Mouse (Mus musculus) hematopoietic stem cell, adult 5-6 weeks (primary cell): ENCODE results near the gene Dnm2. TPM values are rescaled to one million over a fixed set of nuclear protein-coding genes. Genes with fewer than 3 reads are reported as not detected.

Experiments used
- ATAC-seq, 2 experiments: fragments of 125-278 bp in 1 of 2; replicated peaks in 1 of 2; 2 replicates each; pipeline ENCODE4 v1.8.0; 2016 to 2017; ENCODE audit warnings: inconsistent platforms in 2 of 2, mild to moderate bottlenecking in 2 of 2, moderate number of reproducible peaks in 2 of 2, low read depth in 1 of 2, moderate TSS enrichment in 1 of 2; ENCODE audit not compliant: low FRiP score in 2 of 2, poor library complexity in 2 of 2, severe bottlenecking in 2 of 2, insufficient read depth in 1 of 2, low TSS enrichment in 1 of 2
- total RNA-seq: library from RNA; stranded (forward); fragments of 172-1452, 232-1000 nt; gene quantifications from 2 replicates; pipeline ENCODE4 v1.2.3, GENCODE M21; 2017

The Dnm2 gene
- total RNA-seq, 1 experiment from 2014 or later = 80.9 TPM

DNA sequence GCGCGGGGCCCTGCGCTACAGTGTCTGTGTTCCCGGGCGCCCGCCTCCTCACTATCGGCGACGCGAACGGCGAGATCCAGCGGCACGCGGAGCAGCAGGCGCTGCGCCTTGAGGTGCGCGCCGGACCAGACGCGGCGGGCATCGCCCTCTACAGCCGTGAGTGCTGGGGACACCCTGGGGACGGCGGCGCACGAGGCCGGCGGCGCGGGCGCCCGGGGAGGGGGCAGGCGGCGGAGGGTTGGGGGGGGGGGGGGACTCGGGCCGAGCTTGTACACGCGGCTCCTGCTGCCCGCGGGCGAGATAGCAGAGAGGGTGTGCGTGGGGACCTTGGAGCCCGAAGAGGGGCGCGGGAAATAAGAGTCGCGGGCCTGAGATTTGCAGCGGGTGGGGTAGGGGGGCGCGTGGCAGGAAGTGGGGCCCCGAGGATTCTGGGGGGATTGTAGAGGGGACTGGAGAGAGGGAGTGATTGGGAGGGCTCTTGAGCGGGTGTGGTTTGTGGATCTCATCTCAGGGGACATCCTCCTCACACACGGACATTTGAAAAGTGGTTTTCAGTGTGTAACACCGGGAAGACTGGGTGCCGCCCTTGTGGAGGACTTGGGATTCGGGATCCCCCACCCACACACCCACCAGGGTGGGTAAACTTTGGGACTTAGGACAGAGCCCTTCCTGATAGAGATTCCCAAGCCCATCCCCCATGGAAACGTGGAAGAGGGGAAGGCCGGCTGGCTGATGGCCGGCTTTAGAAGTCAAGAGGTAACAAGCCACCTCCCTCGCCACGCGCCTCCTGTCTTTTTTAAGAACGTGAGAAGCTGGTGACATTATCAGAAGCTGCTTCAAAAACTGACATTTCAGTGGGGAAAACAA is 122.6 kb downstream of the Dnm2 start:
- no peak for ATAC-seq

DNA sequence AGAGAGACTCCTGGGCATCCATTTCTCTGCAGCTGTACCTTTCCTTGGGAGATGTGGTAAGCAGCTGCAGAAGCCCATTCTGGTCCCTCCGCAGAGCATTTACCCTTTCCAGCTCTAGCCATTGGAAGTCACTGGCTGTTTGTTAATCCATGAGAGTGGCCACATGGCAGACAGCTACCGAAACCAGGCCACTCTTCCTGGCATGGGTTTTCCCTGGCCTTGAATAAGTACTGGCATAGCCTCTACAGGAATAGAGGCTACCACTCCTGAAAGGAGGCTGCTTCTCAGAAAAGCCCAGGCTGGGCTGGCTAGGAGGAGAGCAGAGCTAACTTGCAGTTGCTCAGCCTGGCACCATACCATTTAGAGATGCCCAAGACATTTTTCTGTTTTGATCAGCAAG is 126.3 kb downstream of the Dnm2 start:
- ATAC-seq = no peak

DNA sequence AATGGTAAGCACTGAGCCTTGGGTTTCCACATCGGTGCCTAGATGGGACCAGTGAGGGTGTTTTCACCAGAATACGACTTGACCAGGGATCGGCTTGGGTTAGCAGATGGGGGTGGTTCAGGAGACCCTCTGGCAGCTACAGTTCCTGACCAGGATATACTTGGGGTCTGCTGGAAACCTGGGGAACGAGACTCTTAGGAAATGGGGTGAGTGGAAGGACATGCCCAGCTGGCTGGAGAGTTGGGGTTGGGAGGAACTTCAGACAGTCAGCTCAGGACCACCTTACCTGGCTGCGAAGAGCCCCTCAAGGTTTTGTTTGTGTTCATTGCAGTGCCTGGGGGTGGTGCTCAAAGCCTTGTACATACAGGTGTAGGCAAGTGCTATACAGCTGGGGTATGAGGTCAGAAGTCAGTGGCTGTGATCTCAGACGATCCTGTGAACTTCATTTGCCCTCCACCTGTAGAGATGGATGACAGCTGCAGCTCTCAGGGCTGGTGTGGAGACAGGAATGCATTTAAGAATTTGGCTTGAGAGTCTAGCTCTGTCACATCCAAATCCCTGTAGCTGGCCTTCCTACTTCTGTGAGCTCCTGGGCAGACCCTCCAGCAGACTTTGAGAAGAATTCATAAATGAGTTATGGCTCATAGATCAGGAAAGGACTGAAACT is 129.0 kb downstream of the Dnm2 start:
- ATAC-seq = no peak

DNA sequence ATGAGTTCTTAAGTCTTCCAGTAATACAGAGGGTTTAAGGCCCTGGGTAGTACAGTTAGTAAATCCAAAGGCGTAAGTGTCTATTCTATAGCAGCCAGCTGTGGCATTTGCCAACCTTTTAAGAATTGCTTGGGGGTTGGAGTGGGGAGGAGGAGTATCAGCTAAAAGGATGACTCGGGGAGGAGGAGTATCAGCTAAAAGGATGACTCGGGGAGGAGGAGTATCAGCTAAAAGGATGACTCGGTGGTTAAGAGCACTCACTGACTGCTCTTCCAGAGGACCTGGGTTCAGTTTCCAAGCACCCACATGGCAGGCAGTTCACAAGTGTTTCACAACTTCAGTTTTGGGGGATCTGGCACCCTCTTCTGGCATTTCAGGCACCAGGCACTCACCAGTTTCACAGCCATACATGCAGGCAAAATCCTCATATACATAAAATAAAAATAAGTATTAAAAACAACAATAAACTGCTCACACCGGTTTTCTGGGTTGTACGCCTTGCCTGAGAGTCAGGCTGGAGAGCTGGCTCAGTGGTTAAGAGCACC is 130.6 kb downstream of the Dnm2 start:
- ATAC-seq = no peak

DNA sequence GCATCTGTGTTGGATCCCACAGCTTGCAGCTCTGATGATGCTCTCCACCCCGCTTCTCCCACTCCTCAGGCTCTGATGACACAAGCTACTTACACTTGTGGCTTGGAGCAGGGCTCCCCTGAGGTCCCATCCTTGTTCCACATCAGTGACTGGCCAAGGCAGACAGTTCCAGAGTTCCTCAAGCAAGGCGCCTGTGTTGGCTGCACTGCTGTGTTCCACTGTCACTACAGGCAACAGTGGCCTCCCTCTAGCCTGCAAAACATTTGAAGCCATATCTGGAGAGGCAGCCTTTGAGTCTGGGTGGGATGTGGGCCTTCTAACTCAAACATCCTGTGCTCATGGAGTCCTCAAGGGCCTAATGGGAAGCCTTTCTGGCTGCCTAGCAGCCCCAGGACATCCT is 132.3 kb downstream of the Dnm2 start:
- no peak for ATAC-seq

Other genes starting within 250 kb of the Dnm2 start
- 37.4 and 39.0 TPM in 2 replicates for gene Keap1, start 185.5 kb upstream of the Dnm2 start, total RNA-seq
- gene S1pr5, start 176.5 kb upstream of the Dnm2 start, total RNA-seq = 0.25 and 0.50 TPM in 2 replicates
- 5.6 and 14.1 TPM in 2 replicates for gene Atg4d, start 159.6 kb upstream of the Dnm2 start, total RNA-seq
- gene Kri1, start 136.9 kb upstream of the Dnm2 start, total RNA-seq = 64.0 and 98.0 TPM in 2 replicates
- gene Cdkn2d, start 133.5 kb upstream of the Dnm2 start, total RNA-seq = 14.8 and 30.4 TPM in 2 replicates
- 0.56 TPM in 1 of 2 replicates, not detected in the other for gene Ap1m2, start 112.6 kb upstream of the Dnm2 start, total RNA-seq
- 65.7 and 97.9 TPM in 2 replicates for gene Slc44a2, start 104.2 kb upstream of the Dnm2 start, total RNA-seq
- gene Ilf3, start 57.0 kb upstream of the Dnm2 start, total RNA-seq = 98.6 and 163 TPM in 2 replicates
- gene Qtrt1, start 13.1 kb upstream of the Dnm2 start, total RNA-seq = 19.3 and 23.4 TPM in 2 replicates
- 9.7 and 18.0 TPM in 2 replicates for gene Tmed1, start 85.3 kb downstream of the Dnm2 start, total RNA-seq
- gene AB124611, start 101.3 kb downstream of the Dnm2 start, total RNA-seq = 11.5 and 19.4 TPM in 2 replicates
- gene Carm1, start 122.0 kb downstream of the Dnm2 start, total RNA-seq = 21.0 and 26.5 TPM in 2 replicates
- gene Timm29, start 167.8 kb downstream of the Dnm2 start, total RNA-seq = 35.6 and 52.2 TPM in 2 replicates
- gene Yipf2, start 167.9 kb downstream of the Dnm2 start, total RNA-seq = 12.3 and 12.4 TPM in 2 replicates
- 70.1 and 86.5 TPM in 2 replicates for gene Smarca4, start 191.3 kb downstream of the Dnm2 start, total RNA-seq